Mouse (Mus musculus) forebrain, embryonic 12.5 days (tissue): ENCODE measurements around the gene Sfxn2. TPM values are rescaled to one million over a fixed set of nuclear protein-coding genes. Genes with fewer than 3 reads are reported as not detected.
A peak's percentile ranks its signal among the peaks of the same experiment; 100 is the strongest.
"Not testable (repeated sequence)": the region's sequence is repeated elsewhere in the genome, so short reads cannot be mapped to it uniquely, and the experiment has no call there.

Source experiments
- ATAC-seq: fragments of 200-750 bp; cut with Nextera tagmentation; 2 replicates; pipeline ENCODE4 v1.8.0; 2017; ENCODE audit warnings: moderate TSS enrichment; ENCODE audit not compliant: low FRiP score
- H3K27ac ChIP-seq: fragments of 300-500 bp; sonication (generic); 2 replicates; pipeline ENCODE4 v1.5.1; 2016; ENCODE audit warnings: mild to moderate bottlenecking
- H3K27me3 ChIP-seq: fragments of 300-500 bp; sonication (generic); 2 replicates; pipeline ENCODE4 v1.6.1; 2016; ENCODE audit warnings: mild to moderate bottlenecking
- H3K36me3 ChIP-seq: fragments of 300-500 bp; sonication (generic); replicated peaks from 2 replicates; pipeline ENCODE4 v1.6.1; 2016; ENCODE audit warnings: mild to moderate bottlenecking
- H3K4me1 ChIP-seq: fragments of 300-500 bp; sonication (generic); 2 replicates; pipeline ENCODE4 v1.6.1; 2016
- H3K4me2 ChIP-seq: fragments of 300-500 bp; sonication (generic); 2 replicates; pipeline ENCODE4 v1.6.1; 2016; ENCODE audit warnings: mild to moderate bottlenecking, moderate library complexity
- H3K4me3 ChIP-seq: fragments of 300-500 bp; sonication (generic); replicated peaks from 2 replicates; pipeline ENCODE4 v1.5.1; 2016; ENCODE audit warnings: mild to moderate bottlenecking
- H3K9ac ChIP-seq: fragments of 300-500 bp; sonication (generic); 2 replicates; pipeline ENCODE4 v1.6.1; 2016; ENCODE audit warnings: mild to moderate bottlenecking
- H3K9me3 ChIP-seq: fragments of 300-500 bp; sonication (generic); 2 replicates; pipeline ENCODE4 v1.6.1; 2016
- WGBS: fragments of 180-500 bp; shearing (Covaris S2); methylation state at CpG from one replicate; pipeline ENCODE4 v1.1.7; 2016; 5-methylcytosine and 5-hydroxymethylcytosine counted together
- polyA plus RNA-seq: library from polyadenylated mRNA; unstranded; fragments of >200 nt; fragmentation: Nextera tagmentation; extraction: Ambion mirVana; gene quantifications from 2 replicates; pipeline ENCODE4 v1.2.1, GENCODE M21; 2016

Gene Sfxn2
- polyA plus RNA-seq, 1 experiment from 2014 or later: 12.2 TPM

DNA sequence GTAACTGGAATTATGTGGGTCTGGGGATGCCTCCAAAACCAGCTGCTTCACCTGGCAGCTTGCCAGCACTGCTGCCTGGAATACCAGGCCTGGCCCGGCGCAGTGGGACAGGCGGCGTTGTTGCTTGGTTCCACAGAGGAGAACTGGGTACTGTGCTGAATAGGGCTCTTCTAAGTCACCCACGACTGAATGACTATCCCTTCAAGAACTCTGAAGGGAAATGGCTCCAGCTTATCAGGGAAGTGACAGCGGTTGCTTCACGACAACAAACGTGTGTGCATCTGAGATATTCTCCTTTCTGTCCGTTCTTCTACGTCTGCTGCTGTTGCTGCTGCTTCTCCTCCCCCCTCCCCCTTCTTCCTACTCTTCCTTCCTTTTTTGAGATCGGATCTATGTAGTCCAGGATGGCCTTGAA, 19.6 kb upstream of the Sfxn2 start:
- peaks cover 7% of the 10 kb centered on the region; the same call in 1 of the 2 replicates for H3K4me1 ChIP-seq
- no peak overlapping the region for H3K9ac ChIP-seq
- H3K27ac ChIP-seq: peak overlapping the region; percentile 25; the same call in 1 of the 2 replicates
- H3K4me3 ChIP-seq: no peak overlapping the region
- no peaks in the 10 kb centered on the region for H3K9me3 ChIP-seq
- H3K4me2 ChIP-seq: no peak overlapping the region
- peaks cover 69% of the 10 kb centered on the region for H3K36me3 ChIP-seq
- no peak for ATAC-seq
- no peaks in the 10 kb centered on the region for H3K27me3 ChIP-seq
- WGBS: 77% methylated on average over 11 of the region's 11 CpGs

DNA sequence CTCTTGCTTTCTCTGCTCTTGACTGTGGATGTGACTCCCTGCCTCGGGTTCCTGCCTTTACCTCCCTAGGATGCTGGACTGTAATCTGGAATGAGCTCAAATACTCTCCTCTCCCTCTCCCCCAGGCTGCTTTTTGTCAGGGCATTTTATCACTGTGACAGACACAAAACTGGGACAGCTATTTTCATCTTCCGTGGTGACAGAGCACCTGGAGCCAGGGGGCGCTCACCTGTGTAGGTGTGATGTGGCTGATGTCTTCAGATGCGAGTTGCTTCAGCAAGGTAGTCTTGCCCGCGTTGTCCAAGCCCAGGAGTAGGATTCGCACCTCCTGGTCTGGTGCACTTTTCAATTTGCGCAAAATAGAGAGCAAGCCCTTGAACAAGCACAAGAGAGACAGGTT, 15.2 kb upstream of the Sfxn2 start:
- Histone ChIP-seq H3K9ac (no peak overlapping the region), H3K4me1 (peaks cover 7% of the 10 kb centered on the region; the same call in 1 of the 2 replicates), H3K9me3 (no peaks in the 10 kb centered on the region), H3K27ac (no peak overlapping the region), H3K36me3 (peaks cover 48% of the 10 kb centered on the region), H3K4me2 (no peak overlapping the region), H3K27me3 (no peaks in the 10 kb centered on the region), H3K4me3 (no peak overlapping the region)
- WGBS: 77% methylated on average over 8 of the region's 8 CpGs
- ATAC-seq: no peak

DNA sequence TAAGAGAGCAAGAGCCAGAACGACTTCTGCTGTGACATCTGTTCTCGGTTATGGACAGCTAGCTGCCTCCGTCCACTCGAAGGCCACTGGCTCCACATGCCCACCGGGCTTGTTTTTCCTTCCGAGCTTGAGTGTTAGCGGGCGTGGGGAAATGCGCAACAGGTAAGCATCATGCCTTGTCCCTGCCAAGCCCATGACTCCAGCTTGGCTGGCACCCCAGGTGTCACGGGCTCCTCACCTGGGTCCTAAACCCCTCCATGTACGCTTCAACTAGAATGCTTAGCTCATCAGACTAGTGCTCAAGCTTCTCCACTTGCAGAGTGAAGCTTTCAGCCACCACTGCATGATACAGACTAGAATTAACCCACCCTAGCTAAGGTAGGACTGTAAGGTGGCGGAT, 14.5 kb upstream of the Sfxn2 start:
- Histone ChIP-seq H3K9ac (no peak overlapping the region), H3K4me1 (peaks cover 3% of the 10 kb centered on the region; the same call in 1 of the 2 replicates), H3K4me2 (no peak overlapping the region), H3K27ac (no peak overlapping the region), H3K4me3 (no peak overlapping the region), H3K9me3 (no peaks in the 10 kb centered on the region), H3K36me3 (peaks cover 48% of the 10 kb centered on the region), H3K27me3 (no peaks in the 10 kb centered on the region)
- WGBS: 65% methylated on average over 12 of the region's 12 CpGs
- ATAC-seq: no peak

DNA sequence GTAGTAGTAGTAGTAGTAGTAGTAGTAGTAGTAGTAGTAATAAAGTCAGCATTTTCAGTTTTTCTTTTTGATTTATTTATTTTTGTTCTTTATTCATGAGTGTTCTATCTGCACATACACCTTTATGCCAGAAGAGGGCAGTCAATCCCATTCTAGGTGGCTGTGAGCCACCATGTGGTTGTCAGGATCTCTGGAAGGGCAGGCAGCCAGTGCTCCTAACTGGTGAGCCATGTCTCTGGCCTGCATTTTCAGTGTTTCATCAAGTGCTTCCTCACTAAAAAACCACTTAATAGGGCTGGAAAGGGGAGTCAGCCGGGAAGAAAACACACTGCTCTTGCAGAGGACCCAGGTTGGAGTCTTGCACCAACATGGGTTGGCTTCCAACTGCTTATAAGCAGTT, 11.0 kb upstream of the Sfxn2 start:
- 23% methylated on average over 1 of the region's 1 CpGs for WGBS
- Histone ChIP-seq H3K9ac (no peak overlapping the region), H3K27ac (no peak overlapping the region), H3K27me3 (no peaks in the 10 kb centered on the region), H3K4me3 (no peak overlapping the region), H3K4me2 (no peak overlapping the region), H3K36me3 (peaks cover 26% of the 10 kb centered on the region), H3K4me1 (no peaks in the 10 kb centered on the region), H3K9me3 (no peaks in the 10 kb centered on the region)
- peak; percentile 58; the same call in 1 of the 2 replicates for ATAC-seq

DNA sequence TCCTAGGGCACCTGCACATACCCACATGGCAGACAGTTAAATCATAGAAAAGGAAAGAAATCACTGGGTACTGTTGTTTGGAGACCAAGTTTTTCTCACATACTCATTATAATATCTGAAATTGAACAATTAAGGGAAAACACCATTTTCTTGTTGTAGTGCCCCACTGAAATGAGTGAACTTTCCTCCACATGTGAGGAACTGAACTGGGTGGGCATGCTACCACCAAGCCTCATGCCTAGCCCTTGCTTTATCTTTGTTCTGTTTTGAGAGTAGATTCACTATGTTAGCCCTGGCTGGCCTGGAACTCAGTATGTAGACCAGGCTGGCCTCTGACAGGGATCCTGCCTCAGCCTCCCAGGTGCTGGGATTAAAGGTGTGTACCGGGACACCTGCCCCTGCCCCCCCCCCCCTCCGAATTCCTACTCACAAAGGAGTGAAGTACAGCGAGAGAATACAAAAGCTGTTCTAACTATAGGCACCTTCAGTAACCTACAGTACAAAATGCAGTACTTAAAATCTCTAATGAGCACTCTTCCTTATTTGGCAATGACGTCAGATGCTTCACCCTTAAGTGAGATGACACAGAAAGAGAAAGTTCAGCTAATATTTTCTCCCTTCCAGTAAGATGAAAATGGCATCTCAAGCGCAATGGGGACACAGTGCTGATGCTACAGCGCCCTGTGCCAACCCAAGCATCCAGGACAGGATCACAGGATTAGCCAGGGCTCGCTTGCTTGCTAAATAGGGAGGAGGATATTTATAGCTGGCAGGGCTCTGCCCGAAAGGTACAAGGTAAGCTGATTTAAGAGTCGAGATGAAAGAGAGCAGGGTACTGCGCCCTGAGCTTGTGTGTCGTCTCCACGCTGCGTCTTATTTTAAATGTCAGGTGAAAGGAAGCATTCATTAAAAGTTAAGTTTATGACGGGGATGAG, 10.3 kb upstream of the Sfxn2 start:
- Histone ChIP-seq H3K4me1 (no peaks in the 10 kb centered on the region), H3K4me3 (no peak overlapping the region), H3K27ac (no peak overlapping the region), H3K4me2 (no peak overlapping the region), H3K9me3 (peaks cover 3% of the 10 kb centered on the region; the same call in 1 of the 2 replicates), H3K27me3 (no peaks in the 10 kb centered on the region), H3K36me3 (peaks cover 24% of the 10 kb centered on the region), H3K9ac (no peak overlapping the region)
- 85% methylated on average over 14 of the region's 14 CpGs for WGBS
- no peak for ATAC-seq

DNA sequence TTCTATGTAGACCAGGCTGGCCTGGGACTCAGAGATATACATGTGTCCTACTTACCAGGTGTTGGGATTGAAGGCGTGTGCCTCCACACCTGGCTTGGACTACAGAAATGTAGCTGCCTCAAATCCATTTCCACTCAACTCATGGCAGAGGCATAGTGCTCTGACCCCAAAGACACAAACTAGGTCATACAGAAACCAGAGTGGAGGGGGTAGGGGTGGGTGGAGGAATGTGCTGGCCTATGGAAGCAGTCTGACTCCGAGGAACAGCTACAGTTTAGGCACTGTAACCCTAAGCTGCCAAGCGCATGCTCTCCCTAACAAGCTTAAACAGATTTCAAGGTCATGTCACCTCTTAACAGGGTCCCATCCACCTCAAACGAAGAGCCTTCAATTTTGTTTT, 9.6 kb upstream of the Sfxn2 start:
- no peak overlapping the region for H3K4me2 ChIP-seq
- no peak overlapping the region for H3K27ac ChIP-seq
- H3K4me1 ChIP-seq: no peaks in the 10 kb centered on the region
- peaks cover 21% of the 10 kb centered on the region; the same call in 1 of the 2 replicates for H3K36me3 ChIP-seq
- WGBS: 91% methylated on average over 4 of the region's 4 CpGs
- no peak overlapping the region for H3K9ac ChIP-seq
- no peak overlapping the region for H3K4me3 ChIP-seq
- no peaks in the 10 kb centered on the region for H3K27me3 ChIP-seq
- ATAC-seq: no peak
- peaks cover 3% of the 10 kb centered on the region; the same call in 1 of the 2 replicates for H3K9me3 ChIP-seq

DNA sequence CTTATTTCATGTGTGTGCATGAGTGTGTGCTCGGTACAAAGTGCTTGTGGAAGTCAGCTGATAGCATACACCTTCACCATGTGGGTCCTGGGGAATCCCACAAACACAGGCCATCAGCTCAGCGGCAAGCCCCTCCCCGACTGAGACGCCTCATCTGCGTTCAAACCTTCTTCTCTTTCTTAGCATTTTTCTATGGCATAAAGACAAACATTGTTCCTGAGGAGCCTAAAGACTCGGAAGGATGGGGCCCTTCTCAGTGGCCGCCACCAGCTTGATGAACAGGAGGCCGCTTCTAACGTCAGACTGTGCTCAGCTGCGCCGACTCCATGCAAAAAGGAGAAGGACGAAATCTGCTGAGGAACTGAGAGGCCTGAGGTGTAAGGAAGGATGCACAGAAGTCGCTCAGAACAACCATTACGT, 9.1 kb upstream of the Sfxn2 start:
- no peak for ATAC-seq
- H3K36me3 ChIP-seq: peaks cover 21% of the 10 kb centered on the region; the same call in 1 of the 2 replicates
- H3K27ac ChIP-seq: no peak overlapping the region
- WGBS: 70% methylated on average over 14 of the region's 14 CpGs
- no peaks in the 10 kb centered on the region for H3K27me3 ChIP-seq
- H3K4me2 ChIP-seq: no peak overlapping the region
- no peak overlapping the region for H3K9ac ChIP-seq
- H3K9me3 ChIP-seq: peaks cover 3% of the 10 kb centered on the region; the same call in 1 of the 2 replicates
- no peak overlapping the region for H3K4me3 ChIP-seq
- no peaks in the 10 kb centered on the region for H3K4me1 ChIP-seq

DNA sequence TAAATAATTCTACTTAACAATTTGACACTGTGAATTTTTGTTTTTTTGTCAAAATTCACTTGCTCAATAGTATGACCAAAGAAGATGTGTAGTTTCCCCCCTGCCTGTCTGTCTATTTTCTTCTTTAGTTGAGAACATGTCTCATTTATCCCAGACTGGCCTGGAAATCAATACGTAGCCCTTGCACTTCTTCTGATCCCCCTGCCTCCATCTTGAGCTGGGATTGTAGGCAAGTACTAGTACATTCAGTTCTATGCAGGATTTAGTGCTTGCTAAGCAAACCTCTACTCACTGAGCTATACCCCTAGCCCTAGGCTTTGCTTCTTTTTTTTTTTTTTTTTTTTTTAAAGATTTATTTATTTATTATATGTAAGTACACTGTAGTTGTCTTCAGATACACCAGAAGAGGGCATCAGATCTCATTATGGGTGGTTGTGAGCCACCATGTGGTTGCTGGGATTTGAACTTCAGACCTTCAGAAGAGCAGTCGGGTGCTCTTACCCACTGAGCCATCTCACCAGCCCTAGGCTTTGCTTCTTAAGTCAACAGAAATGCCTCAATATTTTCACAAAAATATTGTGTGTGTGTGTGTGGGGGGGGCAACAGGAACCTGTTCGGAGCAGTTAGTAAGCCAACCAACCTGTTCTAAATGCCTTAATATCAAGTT, 1.8 kb upstream of the Sfxn2 start:
- H3K9ac ChIP-seq: not testable (repeated sequence)
- WGBS: 82% methylated on average over 3 of the region's 3 CpGs

DNA sequence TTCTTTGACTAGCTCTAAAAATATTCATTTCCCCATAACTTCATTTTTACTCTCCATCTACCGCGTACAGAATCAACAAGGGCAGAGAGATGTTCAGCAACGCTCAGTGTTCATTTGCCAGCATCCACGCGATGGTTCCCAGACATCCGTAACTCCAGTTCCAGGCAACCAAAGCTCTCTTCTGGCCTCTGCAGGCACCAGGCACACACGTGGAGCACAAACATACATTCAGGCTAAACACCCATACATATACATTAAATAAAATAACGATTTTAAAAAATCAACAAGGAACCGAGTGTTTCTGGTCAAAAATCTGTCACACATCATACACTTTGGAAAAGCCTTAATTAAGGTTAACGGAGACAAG, 1.3 kb upstream of the Sfxn2 start:
- Histone ChIP-seq H3K4me1 (peaks cover 22% of the 10 kb centered on the region), H3K4me3 (peak overlapping the region; percentile 81), H3K27ac (peak overlapping the region; percentile 81; the same call in 1 of the 2 replicates), H3K4me2 (peak overlapping the region; percentile 67), H3K9me3 (peaks cover 3% of the 10 kb centered on the region; the same call in 1 of the 2 replicates), H3K9ac (peak overlapping the region; percentile 83), H3K27me3 (no peaks in the 10 kb centered on the region), H3K36me3 (0 out of 2 replicates have a peak, but pooled peaks cover 6% of the 10 kb centered on the region)
- WGBS: 20% methylated on average over 10 of the region's 10 CpGs
- no peak for ATAC-seq

More for the DNA sequence above, 1.8 kb upstream of the Sfxn2 start:
- Histone ChIP-seq H3K4me1 (peaks cover 22% of the 10 kb centered on the region), H3K4me2 (peak overlapping the region; percentile 67), H3K4me3 (peak overlapping the region; percentile 81; the same call in 1 of the 2 replicates)
- H3K9me3 ChIP-seq, H3K27me3 ChIP-seq, H3K27ac ChIP-seq, H3K36me3 ChIP-seq, ATAC-seq: not testable (repeated sequence)

DNA sequence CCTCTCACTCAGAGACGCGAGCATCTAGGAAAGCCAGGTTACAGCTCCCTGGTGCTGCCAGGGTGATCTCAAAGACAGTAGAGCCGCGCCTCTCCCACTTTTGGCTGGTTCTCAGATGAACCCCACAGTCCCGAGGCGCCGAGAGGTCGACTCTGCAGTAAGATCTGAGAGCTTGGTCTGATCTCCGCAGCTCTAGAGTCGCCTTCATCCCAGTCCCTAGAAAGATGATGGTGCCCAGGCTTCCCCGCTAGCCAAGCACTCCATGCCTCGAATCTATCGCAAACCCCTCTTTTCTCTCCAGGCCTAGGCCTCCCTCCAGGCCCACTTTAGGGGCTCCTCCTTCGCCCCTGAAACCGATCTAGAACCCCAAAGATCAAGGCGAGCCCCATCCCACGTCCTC, 617 bp upstream of the Sfxn2 start:
- peak overlapping the region; percentile 83 for H3K9ac ChIP-seq
- peak overlapping the region; percentile 81 for H3K4me3 ChIP-seq
- peaks cover 1% of the 10 kb centered on the region; the same call in 1 of the 2 replicates for H3K9me3 ChIP-seq
- peak overlapping the region; percentile 67 for H3K4me2 ChIP-seq
- ATAC-seq: peak; percentile 70; the same call in 1 of the 2 replicates
- peaks cover 22% of the 10 kb centered on the region for H3K4me1 ChIP-seq
- under 1% methylated on average over 17 of the region's 17 CpGs for WGBS
- 0 out of 2 replicates have a peak, but pooled peaks cover under 1% of the 10 kb centered on the region for H3K36me3 ChIP-seq
- no peaks in the 10 kb centered on the region for H3K27me3 ChIP-seq
- peak overlapping the region; percentile 81 for H3K27ac ChIP-seq

DNA sequence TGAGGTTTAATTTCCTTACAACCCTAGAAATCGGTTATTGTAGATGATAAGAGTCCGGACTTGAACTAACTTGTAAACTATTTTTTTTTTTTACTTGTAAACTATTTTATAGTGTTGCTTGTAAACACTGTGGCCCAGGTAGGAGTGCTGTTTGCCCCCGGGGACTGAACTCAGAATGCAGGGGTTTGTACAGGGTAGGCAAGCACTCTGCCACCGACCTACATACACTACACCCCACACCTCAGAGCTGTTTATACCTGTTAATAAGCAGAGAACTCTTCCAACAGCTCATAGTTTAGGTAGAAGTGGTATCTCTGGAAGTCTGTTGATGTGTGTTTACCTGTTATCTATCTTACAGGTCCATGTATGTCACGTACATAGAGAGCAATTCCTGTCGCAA, 825 bp downstream of the Sfxn2 start:
- Histone ChIP-seq H3K9ac (peak overlapping the region; percentile 83; the same call in 1 of the 2 replicates), H3K36me3 (no peaks in the 10 kb centered on the region), H3K4me1 (peaks cover 22% of the 10 kb centered on the region), H3K27ac (no peak overlapping the region), H3K4me3 (peak overlapping the region; percentile 81), H3K27me3 (no peaks in the 10 kb centered on the region), H3K4me2 (peak overlapping the region; percentile 67), H3K9me3 (no peaks in the 10 kb centered on the region)
- no peak for ATAC-seq
- WGBS: 50% methylated on average over 6 of the region's 6 CpGs

DNA sequence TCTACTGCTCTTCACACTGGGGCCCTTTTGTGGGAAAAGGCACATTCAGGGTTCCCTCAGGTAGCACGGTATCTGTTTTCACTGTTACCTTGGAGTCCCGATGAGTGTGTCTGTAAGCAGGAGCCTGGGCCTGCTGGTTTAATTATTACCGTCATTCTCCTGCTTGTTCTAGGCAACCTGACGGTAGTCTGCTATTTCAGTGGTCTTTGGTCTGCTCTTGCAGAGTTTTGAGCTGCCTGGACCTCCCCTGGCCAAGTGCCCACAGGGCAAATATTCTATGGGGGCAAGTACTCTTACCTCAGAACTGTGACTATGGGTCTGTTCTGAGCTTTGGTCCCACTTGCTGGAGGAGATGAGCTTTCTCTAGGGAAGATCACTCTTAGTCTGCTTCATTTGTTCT, 2.0 kb downstream of the Sfxn2 start:
- Histone ChIP-seq H3K4me2 (no peak overlapping the region), H3K36me3 (no peaks in the 10 kb centered on the region), H3K27me3 (no peaks in the 10 kb centered on the region), H3K27ac (no peak overlapping the region), H3K9ac (no peak overlapping the region), H3K9me3 (no peaks in the 10 kb centered on the region), H3K4me3 (no peak overlapping the region), H3K4me1 (peaks cover 22% of the 10 kb centered on the region)
- 70% methylated on average over 4 of the region's 4 CpGs for WGBS
- ATAC-seq: no peak
